Mouse (Mus musculus): ENCODE data around the gene Por. TPM values are rescaled to one million over a fixed set of nuclear protein-coding genes. Genes with fewer than 3 reads are reported as not detected.

The Por gene
- polyA plus RNA-seq, 1 experiment from 2014 or later = 33.2 TPM

DNA sequence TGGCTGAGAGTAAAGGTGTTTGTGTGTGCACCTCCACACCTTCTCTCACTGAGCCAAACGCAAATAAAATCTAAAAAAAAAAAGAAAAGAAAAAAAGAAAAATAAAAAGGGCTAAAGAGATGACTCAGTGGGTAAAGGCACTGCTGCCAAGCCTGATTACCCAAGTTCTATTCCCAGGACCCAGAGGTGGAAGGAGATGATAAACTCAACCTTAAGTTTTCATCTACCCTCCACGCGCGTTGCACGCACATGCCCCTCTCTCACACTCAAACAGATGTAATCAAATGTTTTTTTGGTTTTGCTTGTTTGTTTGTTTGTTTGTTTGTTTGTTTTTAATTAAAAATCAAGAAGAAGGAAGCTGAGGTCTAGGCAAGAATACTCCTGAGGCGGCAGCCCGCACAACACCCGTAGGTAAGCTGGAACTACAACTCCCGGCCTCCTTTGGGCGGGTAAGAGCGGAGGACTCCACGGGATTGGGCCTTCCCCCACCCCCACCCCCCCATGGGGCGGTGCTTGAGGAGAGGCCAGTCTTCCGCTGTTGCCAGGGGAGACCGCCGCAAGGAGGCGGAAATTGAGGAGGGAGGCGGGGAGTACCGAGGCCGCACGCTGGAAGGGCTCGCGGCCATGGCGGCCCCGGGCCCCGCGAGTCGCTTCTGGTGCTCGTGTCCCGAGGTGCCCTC lies 37.6 kb upstream of the Por start, which contains the start of gene Rhbdd2:
TSS of gene Rhbdd2 (plus strand) at position 502 of the 680 bp plus-strand sequence.
- H3K9ac ChIP-seq (ENCODE audit: low read length) = peak within 1 kb of the TSS; percentile 88
- peaks cover 0 to 8% of the 10 kb centered on the region in 2 experiments; a peak in 2 of 4 replicates for H3K4me1 ChIP-seq (ENCODE audit: control insufficient read depth in 2 of 2, insufficient read depth in 2 of 2, low read length in 2 of 2)
- peak; percentile 99 for ATAC-seq (ENCODE audit: insufficient number of reproducible peaks, insufficient read depth, low FRiP score, low read depth)
- no peaks in the 10 kb centered on the region for H3K9me3 ChIP-seq (ENCODE audit: control insufficient read depth, low read length)
- H3K36me3 ChIP-seq (ENCODE audit: control insufficient read depth, insufficient read depth, low read length) = peaks cover 23% of the 10 kb centered on the region
- H3K4me3 ChIP-seq (ENCODE audit: control insufficient read depth in 1 of 2, insufficient read depth in 1 of 2, low read depth in 1 of 2, low read length in 2 of 2) = peak within 1 kb of the TSS; percentile 84 to 86
- H3K27me3 ChIP-seq (ENCODE audit: control insufficient read depth, insufficient read depth, low read length) = no peaks in the 10 kb centered on the region
- H3K27ac ChIP-seq (replicated peaks in 1 of 2; ENCODE audit: control insufficient read depth in 1 of 2, insufficient read depth in 1 of 2, low read depth in 2 of 2, low read length in 2 of 2) = peak within 1 kb of the TSS; percentile 74 to 77
- WGBS = 16% methylated on average over 23 of the region's 30 CpGs
- peak within 1 kb of the TSS; percentile 86 for H3K4me2 ChIP-seq (ENCODE audit: low read length)

DNA sequence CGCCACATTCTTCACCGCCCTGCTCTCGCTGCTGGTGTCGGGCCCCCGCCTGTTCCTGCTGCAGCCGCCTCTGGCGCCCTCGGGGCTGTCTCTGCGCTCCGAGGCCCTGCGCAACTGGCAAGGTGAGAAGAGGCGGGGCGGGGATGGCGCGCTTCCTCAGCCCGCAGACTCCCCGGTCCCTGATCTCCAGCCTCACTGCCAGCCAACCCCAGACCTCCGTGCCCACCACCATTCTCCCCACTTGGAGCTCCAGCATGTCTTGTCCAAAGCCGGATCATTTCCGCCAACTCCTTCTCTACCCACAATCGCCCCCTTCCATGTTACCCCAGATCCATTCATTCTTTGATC lies 37.1 kb upstream of the Por start:
- Histone ChIP-seq H3K9me3 (ENCODE audit: control insufficient read depth, low read length) (no peaks in the 10 kb centered on the region), H3K9ac (ENCODE audit: low read length) (peak overlapping the region; percentile 88), H3K27me3 (ENCODE audit: control insufficient read depth, insufficient read depth, low read length) (no peaks in the 10 kb centered on the region), H3K27ac (replicated peaks in 1 of 2; ENCODE audit: control insufficient read depth in 1 of 2, insufficient read depth in 1 of 2, low read depth in 2 of 2, low read length in 2 of 2) (peak overlapping the region; percentile 74 to 77), H3K4me3 (ENCODE audit: control insufficient read depth in 1 of 2, insufficient read depth in 1 of 2, low read depth in 1 of 2, low read length in 2 of 2) (peak overlapping the region; percentile 84 to 86), H3K4me1 (ENCODE audit: control insufficient read depth in 2 of 2, insufficient read depth in 2 of 2, low read length in 2 of 2) (peaks cover 0 to 8% of the 10 kb centered on the region in 2 experiments; a peak in 2 of 4 replicates), H3K4me2 (ENCODE audit: low read length) (peak overlapping the region; percentile 86), H3K36me3 (ENCODE audit: control insufficient read depth, insufficient read depth, low read length) (peaks cover 28% of the 10 kb centered on the region)
- peak; percentile 68 for ATAC-seq (ENCODE audit: insufficient number of reproducible peaks, insufficient read depth, low FRiP score, low read depth)
- WGBS = 0% methylated on average over 21 of the region's 21 CpGs

- no peak overlapping the region for H3K9ac ChIP-seq (ENCODE audit: low read length)
- no peaks in the 10 kb centered on the region for H3K4me1 ChIP-seq (ENCODE audit: control insufficient read depth in 2 of 2, insufficient read depth in 2 of 2, low read length in 2 of 2)
- no peaks in the 10 kb centered on the region for H3K27me3 ChIP-seq (ENCODE audit: control insufficient read depth, insufficient read depth, low read length)
- H3K9me3 ChIP-seq (ENCODE audit: control insufficient read depth, low read length) = no peaks in the 10 kb centered on the region
- peaks cover 58% of the 10 kb centered on the region for H3K36me3 ChIP-seq (ENCODE audit: control insufficient read depth, insufficient read depth, low read length)
- H3K27ac ChIP-seq (replicated peaks in 1 of 2; ENCODE audit: control insufficient read depth in 1 of 2, insufficient read depth in 1 of 2, low read depth in 2 of 2, low read length in 2 of 2) = no peak overlapping the region; a peak in 1 of 4 replicates
- no peak overlapping the region for H3K4me2 ChIP-seq (ENCODE audit: low read length)
- ATAC-seq (ENCODE audit: insufficient number of reproducible peaks, insufficient read depth, low FRiP score, low read depth) = no peak
- WGBS = 64% methylated on average over 6 of the region's 7 CpGs
- H3K4me3 ChIP-seq (ENCODE audit: control insufficient read depth in 1 of 2, insufficient read depth in 1 of 2, low read depth in 1 of 2, low read length in 2 of 2) = no peak overlapping the region
These were observed 29.9 kb upstream of the Por start for GRCm38 (mm10) chr5:135639760-135640458.

GRCm38 (mm10) chr5:135640459-135640789 lies 29.4 kb upstream of the Por start:
- ATAC-seq (ENCODE audit: insufficient number of reproducible peaks, insufficient read depth, low FRiP score, low read depth) = no peak
- no peak overlapping the region for H3K27ac ChIP-seq (replicated peaks in 1 of 2; ENCODE audit: control insufficient read depth in 1 of 2, insufficient read depth in 1 of 2, low read depth in 2 of 2, low read length in 2 of 2)
- no peak overlapping the region for H3K4me2 ChIP-seq (ENCODE audit: low read length)
- no peak overlapping the region for H3K4me3 ChIP-seq (ENCODE audit: control insufficient read depth in 1 of 2, insufficient read depth in 1 of 2, low read depth in 1 of 2, low read length in 2 of 2)
- peaks cover 53% of the 10 kb centered on the region for H3K36me3 ChIP-seq (ENCODE audit: control insufficient read depth, insufficient read depth, low read length)
- H3K27me3 ChIP-seq (ENCODE audit: control insufficient read depth, insufficient read depth, low read length) = no peaks in the 10 kb centered on the region
- H3K4me1 ChIP-seq (ENCODE audit: control insufficient read depth in 2 of 2, insufficient read depth in 2 of 2, low read length in 2 of 2) = no peaks in the 10 kb centered on the region
- no peaks in the 10 kb centered on the region for H3K9me3 ChIP-seq (ENCODE audit: control insufficient read depth, low read length)
- H3K9ac ChIP-seq (ENCODE audit: low read length) = no peak overlapping the region
- 80% methylated on average over 6 of the region's 6 CpGs for WGBS

GRCm38 (mm10) chr5:135641028-135641427 lies 28.8 kb upstream of the Por start:
- Histone ChIP-seq H3K27ac (replicated peaks in 1 of 2; ENCODE audit: control insufficient read depth in 1 of 2, insufficient read depth in 1 of 2, low read depth in 2 of 2, low read length in 2 of 2) (no peak overlapping the region), H3K9ac (ENCODE audit: low read length) (no peak overlapping the region), H3K9me3 (ENCODE audit: control insufficient read depth, low read length) (no peaks in the 10 kb centered on the region), H3K4me3 (ENCODE audit: control insufficient read depth in 1 of 2, insufficient read depth in 1 of 2, low read depth in 1 of 2, low read length in 2 of 2) (no peak overlapping the region), H3K36me3 (ENCODE audit: control insufficient read depth, insufficient read depth, low read length) (peaks cover 47% of the 10 kb centered on the region), H3K4me2 (ENCODE audit: low read length) (no peak overlapping the region), H3K4me1 (ENCODE audit: control insufficient read depth in 2 of 2, insufficient read depth in 2 of 2, low read length in 2 of 2) (no peaks in the 10 kb centered on the region), H3K27me3 (ENCODE audit: control insufficient read depth, insufficient read depth, low read length) (no peaks in the 10 kb centered on the region)
- 93% methylated on average over 1 of the region's 1 CpGs for WGBS
- no peak for ATAC-seq (ENCODE audit: insufficient number of reproducible peaks, insufficient read depth, low FRiP score, low read depth)

DNA sequence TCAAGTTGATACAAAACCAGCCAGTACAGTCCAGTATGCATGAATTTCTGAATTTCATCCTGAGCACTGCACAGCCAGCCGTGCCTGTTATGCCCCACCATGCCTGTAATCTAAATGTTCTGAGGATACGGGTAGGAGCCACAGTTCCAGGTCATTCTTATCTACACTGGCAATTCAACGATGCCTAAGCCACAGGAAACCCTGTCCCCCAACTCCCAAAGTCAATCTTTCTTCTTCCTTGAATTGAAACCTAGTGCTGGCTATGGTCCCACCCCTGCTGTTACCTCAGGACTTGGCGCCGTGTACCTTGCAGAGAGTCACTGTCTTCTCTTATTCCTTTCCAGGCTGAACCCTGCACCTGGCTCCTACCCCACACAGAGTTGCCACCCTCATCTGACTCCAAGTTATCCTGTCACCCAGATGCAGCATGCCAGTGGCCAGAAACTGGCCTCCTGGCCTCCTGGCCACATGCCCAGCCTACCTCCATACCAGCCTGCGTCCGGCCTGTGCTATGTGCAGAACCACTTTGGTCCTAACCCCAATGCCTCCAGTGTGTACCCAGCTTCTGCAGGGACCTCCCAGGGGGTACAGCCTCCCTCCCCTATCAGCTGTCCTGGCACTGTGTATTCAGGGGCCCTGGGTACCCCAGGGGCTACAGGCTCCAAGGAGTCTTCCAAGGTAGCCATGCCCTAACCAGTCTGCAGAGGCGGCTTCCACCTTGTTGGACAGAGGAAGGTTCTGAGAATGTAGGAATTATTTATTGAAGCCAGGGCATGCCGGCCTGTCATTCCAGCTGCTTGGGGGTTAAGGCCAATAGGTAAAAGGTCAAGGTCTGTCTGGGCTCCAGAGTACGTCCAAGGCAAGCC lies 26.9 kb upstream of the Por start:
- H3K27me3 ChIP-seq (ENCODE audit: control insufficient read depth, insufficient read depth, low read length) = no peaks in the 10 kb centered on the region

GRCm38 (mm10) chr5:135643552-135643842 lies 26.3 kb upstream of the Por start:
- ATAC-seq (ENCODE audit: insufficient number of reproducible peaks, insufficient read depth, low FRiP score, low read depth) = no peak
- Histone ChIP-seq H3K9me3 (ENCODE audit: control insufficient read depth, low read length) (no peaks in the 10 kb centered on the region), H3K36me3 (ENCODE audit: control insufficient read depth, insufficient read depth, low read length) (peaks cover 28% of the 10 kb centered on the region), H3K4me1 (ENCODE audit: control insufficient read depth in 2 of 2, insufficient read depth in 2 of 2, low read length in 2 of 2) (no peaks in the 10 kb centered on the region), H3K9ac (ENCODE audit: low read length) (no peak overlapping the region), H3K27me3 (ENCODE audit: control insufficient read depth, insufficient read depth, low read length) (no peaks in the 10 kb centered on the region), H3K4me2 (ENCODE audit: low read length) (no peak overlapping the region), H3K4me3 (ENCODE audit: control insufficient read depth in 1 of 2, insufficient read depth in 1 of 2, low read depth in 1 of 2, low read length in 2 of 2) (no peak overlapping the region), H3K27ac (replicated peaks in 1 of 2; ENCODE audit: control insufficient read depth in 1 of 2, insufficient read depth in 1 of 2, low read depth in 2 of 2, low read length in 2 of 2) (no peak overlapping the region)
- WGBS = 87% methylated on average over 1 of the region's 1 CpGs

More for the DNA sequence above, 26.9 kb upstream of the Por start:
- no peak overlapping the region for H3K4me3 ChIP-seq (ENCODE audit: control insufficient read depth in 1 of 2, insufficient read depth in 1 of 2, low read depth in 1 of 2, low read length in 2 of 2)
- H3K27ac ChIP-seq (replicated peaks in 1 of 2; ENCODE audit: control insufficient read depth in 1 of 2, insufficient read depth in 1 of 2, low read depth in 2 of 2, low read length in 2 of 2) = no peak overlapping the region
- peaks cover 28% of the 10 kb centered on the region for H3K36me3 ChIP-seq (ENCODE audit: control insufficient read depth, insufficient read depth, low read length)
- no peaks in the 10 kb centered on the region for H3K4me1 ChIP-seq (ENCODE audit: control insufficient read depth in 2 of 2, insufficient read depth in 2 of 2, low read length in 2 of 2)
- H3K9me3 ChIP-seq (ENCODE audit: control insufficient read depth, low read length) = no peaks in the 10 kb centered on the region
- WGBS = 79% methylated on average over 10 of the region's 10 CpGs
- ATAC-seq (ENCODE audit: insufficient number of reproducible peaks, insufficient read depth, low FRiP score, low read depth) = no peak
- H3K9ac ChIP-seq (ENCODE audit: low read length) = no peak overlapping the region
- H3K4me2 ChIP-seq (ENCODE audit: low read length) = no peak overlapping the region
